ENCODE assay signal across 28 mouse cellular contexts in the genomic region with DNA sequence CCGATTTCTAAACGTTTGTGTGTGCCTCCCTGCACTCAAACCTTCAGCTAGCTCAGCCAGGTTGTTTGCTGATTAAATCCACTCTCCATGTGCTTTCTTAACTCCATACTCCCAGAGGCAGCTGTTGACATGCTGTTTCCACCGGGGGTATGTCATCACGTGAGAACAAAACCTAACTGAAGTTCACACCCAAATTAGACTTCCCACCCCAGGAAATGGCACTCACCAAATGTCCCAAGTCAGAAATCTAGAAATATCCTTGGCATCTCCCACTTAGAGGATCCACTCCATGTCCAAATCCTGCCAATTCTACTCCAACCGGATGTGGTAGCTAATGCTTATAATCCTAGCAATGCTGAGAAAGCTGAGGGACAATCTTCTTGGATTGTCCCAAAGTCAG.
"Had no signal": no experiment of that assay in that cellular context is flagged by ENCODE, and none has a peak within 500 bp of the region (broad histone marks: within the 10 kb centered on the region; RNA-seq: fewer than 3 reads in every experiment).

No protein-coding gene starts in this region.

- H3K4me1 ChIP-seq: embryonic facial prominence, embryonic 12.5 days; embryonic facial prominence, embryonic 13.5 days; embryonic facial prominence, embryonic 15.5 days; forebrain, embryonic 10.5 days; forebrain, embryonic 12.5 days; forebrain, embryonic 13.5 days; forebrain, embryonic 15.5 days had no signal

- H3K27ac ChIP-seq: embryonic facial prominence, embryonic 10.5 days; embryonic facial prominence, embryonic 12.5 days; embryonic facial prominence, embryonic 13.5 days; embryonic facial prominence, embryonic 15.5 days; forebrain, embryonic 10.5 days; forebrain, embryonic 12.5 days; forebrain, embryonic 13.5 days; forebrain, embryonic 15.5 days; gastrocnemius, adult 2 months had no signal

- DNase-seq: cerebellum, adult 18-20 months; cerebellum, adult 2 months; cerebellum, adult 8-10 months; cerebellum, adult 9-10 months; cerebellum, adult 9-11 months; cerebellum, postnatal 10 days; cerebellum, postnatal 14 days; cerebellum, postnatal 25 days; cerebellum, postnatal 36 days; embryo, embryonic 11 days; forebrain, postnatal 0 days; gastrocnemius, adult 2 months; gastrocnemius, postnatal 10 days; gastrocnemius, postnatal 14 days; gastrocnemius, postnatal 25 days; gastrocnemius, postnatal 36 days; heart, adult 18-20 months had no signal

- H3K4me2 ChIP-seq: embryonic facial prominence, embryonic 12.5 days; embryonic facial prominence, embryonic 13.5 days; embryonic facial prominence, embryonic 15.5 days; forebrain, embryonic 12.5 days; forebrain, embryonic 13.5 days; forebrain, embryonic 15.5 days had no signal

- H3K4me3 ChIP-seq: embryonic facial prominence, embryonic 10.5 days; embryonic facial prominence, embryonic 12.5 days; embryonic facial prominence, embryonic 13.5 days; embryonic facial prominence, embryonic 15.5 days; erythroblast, embryonic 14.5 days; forebrain, embryonic 10.5 days; forebrain, embryonic 12.5 days; forebrain, embryonic 13.5 days; forebrain, embryonic 15.5 days; gastrocnemius, adult 2 months had no signal

- ATAC-seq: forebrain, embryonic 13.5 days; forebrain, embryonic 14.5 days; forebrain, embryonic 15.5 days; forebrain, embryonic 16.5 days; forebrain, postnatal 0 days had no signal

- H3K9ac ChIP-seq: embryonic facial prominence, embryonic 12.5 days; embryonic facial prominence, embryonic 13.5 days; embryonic facial prominence, embryonic 15.5 days; forebrain, embryonic 12.5 days; forebrain, embryonic 13.5 days; forebrain, embryonic 15.5 days; forebrain, postnatal 0 days had no signal

- H3K9me3 ChIP-seq: embryonic facial prominence, embryonic 10.5 days; embryonic facial prominence, embryonic 12.5 days; embryonic facial prominence, embryonic 13.5 days; embryonic facial prominence, embryonic 15.5 days; forebrain, embryonic 10.5 days; forebrain, embryonic 12.5 days; forebrain, embryonic 13.5 days; forebrain, embryonic 15.5 days had no signal

- H3K27me3 ChIP-seq: embryonic facial prominence, embryonic 15.5 days; forebrain, embryonic 13.5 days; forebrain, embryonic 15.5 days had no signal

- H3K36me3 ChIP-seq: embryonic facial prominence, embryonic 10.5 days; embryonic facial prominence, embryonic 12.5 days; embryonic facial prominence, embryonic 13.5 days; embryonic facial prominence, embryonic 15.5 days; forebrain, embryonic 10.5 days; forebrain, embryonic 12.5 days; forebrain, embryonic 15.5 days had no signal
